Mouse (Mus musculus): ENCODE measurements at regions not wholly inside any gene's neighbourhood (a gene's known extent, or its start where the extent isn't known, plus 50 kb on each side); places are given as distances from the start of the nearest gene placed in this dataset.

DNA sequence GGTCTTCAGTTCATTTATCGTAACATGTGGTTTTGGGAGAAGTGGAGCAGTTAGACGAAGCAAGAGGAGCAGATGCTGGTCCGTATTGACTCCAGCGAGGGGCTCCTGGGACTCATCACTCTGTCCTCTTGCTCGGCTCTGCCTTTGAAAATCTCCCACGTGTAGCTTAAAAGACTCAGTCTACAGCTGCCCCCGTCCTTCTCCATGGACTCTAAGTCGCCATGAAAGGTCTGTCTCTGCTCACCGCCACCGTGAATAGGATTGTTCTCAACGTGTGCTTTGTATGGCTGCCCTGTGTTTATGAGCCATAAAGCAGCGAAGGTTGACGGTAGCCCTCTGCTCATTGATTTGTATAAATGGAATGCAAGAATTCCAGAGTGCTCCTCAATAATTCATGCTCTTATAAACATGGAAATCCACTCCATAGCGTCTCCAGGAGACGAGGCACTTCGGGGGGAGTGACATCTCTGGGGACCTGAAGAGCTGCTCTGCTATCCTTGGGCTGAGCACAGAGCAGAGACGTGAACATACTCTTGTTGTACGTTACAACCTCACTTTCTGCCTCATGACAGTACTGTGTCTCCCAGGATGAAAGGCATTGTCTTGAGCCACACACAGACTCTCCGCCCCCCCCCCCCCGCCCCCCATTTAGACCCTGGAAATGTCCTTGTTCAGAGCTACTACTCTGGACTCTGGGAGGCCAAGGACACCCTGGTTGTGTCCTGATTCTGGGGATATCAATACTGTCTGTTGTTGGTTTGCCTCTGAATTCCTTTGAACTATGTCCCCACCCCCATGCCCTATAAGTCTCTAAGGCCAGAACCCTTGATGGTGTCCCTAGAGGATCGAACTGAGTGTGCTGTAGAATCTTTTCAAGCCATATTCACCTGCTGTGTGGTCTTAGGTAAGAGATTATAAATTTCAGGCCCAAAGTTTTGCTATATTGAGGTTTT, 90.8 kb upstream of the Hdac4 start:
- DNase-seq (ENCODE audit: low spot score in 2 of 2) = no peak

DNA sequence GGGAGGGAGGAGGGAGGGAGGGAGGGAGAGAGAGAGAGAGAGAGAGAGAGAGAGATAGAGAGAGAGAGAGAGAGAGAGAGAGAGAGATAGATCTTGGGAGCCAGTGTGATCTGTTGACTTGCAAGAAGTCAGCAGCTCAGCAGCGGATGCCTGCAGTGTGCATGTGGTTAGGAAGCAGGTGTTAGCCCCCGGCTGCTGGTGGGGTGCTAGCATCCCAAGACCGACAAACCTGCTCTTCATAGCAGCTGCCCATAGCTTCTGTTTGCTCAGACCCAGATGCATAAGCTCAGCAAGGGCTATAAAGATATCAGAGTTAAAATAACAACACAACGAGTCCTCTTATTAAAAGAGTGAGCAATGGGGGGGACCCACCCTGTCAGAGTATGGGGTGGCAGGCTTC, 88.7 kb upstream of the Hdac4 start:
- DNase-seq (ENCODE audit: low spot score in 2 of 2) = no peak

GRCm38 (mm10) chr1:92277199-92277747, 81.8 kb upstream of the Hdac4 start:
- no peak for DNase-seq (ENCODE audit: low spot score in 2 of 2)

DNA sequence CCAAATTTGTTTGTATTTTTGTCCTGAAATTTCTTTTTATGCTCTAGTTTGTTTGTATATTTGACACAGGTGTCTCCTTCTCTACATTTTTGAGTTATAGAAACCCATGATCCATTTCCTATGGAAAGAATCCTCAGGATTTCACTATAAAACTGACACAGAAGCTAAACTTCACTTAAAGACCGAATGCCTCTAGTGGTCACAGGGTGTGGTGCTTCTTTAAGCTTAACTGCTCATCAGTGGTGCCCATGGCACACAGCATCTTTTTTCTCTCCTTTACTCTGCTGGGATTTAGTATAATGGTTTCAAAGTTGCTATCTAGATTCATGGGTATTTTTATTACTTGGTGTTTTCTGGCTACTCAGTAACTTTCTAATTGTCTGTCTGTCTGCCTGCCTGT, 79.9 kb upstream of the Hdac4 start:
- DNase-seq (ENCODE audit: low spot score in 2 of 2) = no peak

GRCm38 (mm10) chr1:92273760-92274159, 78.3 kb upstream of the Hdac4 start:
- no peak for DNase-seq (ENCODE audit: low spot score in 2 of 2)

GRCm38 (mm10) chr1:92271676-92272291, 76.3 kb upstream of the Hdac4 start:
- no peak for DNase-seq (ENCODE audit: low spot score in 2 of 2)

DNA sequence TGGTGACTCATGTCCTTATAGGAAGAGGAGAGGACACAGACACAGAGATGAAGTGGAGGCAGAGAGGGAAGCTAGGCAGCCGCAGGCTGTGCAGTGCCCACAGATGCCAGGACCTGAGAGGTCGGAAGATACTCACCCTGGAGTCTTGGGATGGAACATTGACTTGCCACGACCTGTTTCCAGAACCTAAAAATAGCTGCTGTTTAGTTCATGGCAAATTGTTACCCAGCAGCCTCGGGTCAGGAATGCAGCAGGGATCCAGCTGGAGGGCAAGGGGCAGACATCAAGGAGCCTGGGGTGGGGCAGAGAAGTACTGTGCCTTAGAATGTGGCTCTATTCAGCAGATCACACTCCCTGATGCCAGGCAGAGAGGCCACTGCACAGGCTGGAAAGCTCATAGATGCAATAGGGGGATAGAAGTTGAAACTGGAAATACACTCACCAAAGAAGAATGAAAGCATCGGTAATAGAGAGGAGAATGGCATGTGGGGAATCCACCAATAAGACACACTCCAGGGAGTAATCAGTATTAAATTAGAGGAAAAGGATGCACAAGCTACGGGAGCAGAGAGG, 75.1 kb upstream of the Hdac4 start:
- DNase-seq (ENCODE audit: low spot score in 2 of 2) = no peak

GRCm38 (mm10) chr1:92269464-92269863, 74.0 kb upstream of the Hdac4 start:
- DNase-seq (ENCODE audit: low spot score in 2 of 2) = no peak

DNA sequence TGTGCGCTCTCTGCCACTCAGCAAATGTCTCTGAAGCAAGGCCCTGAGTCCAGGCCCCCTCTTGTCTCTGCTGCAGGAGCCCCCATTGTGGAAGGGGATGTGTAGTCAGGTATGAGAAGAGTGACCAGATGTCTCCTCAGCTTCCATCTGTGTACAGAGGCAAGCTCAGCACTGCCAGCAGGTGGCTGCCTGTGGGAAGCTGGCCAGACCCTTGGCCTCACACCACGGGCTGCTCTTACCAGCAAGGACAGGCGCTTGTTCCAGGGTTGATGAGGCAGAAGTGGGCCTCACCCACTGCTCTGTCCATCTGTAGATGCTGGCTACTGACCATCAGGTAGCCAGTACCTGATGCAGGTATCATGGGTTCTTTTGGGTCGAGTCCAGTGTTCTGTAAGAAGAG, 69.4 kb upstream of the Hdac4 start:
- DNase-seq (ENCODE audit: low spot score in 2 of 2) = no peak

GRCm38 (mm10) chr1:92259715-92260392, 64.4 kb upstream of the Hdac4 start:
- DNase-seq (ENCODE audit: low spot score in 2 of 2) = no peak

- DNase-seq (ENCODE audit: low spot score in 2 of 2) = no peak
Measured at GRCm38 (mm10) chr1:92258026-92258425, 62.5 kb upstream of the Hdac4 start.

- no peak for DNase-seq (ENCODE audit: low spot score in 2 of 2)
Measured at GRCm38 (mm10) chr1:92253086-92253485, 57.6 kb upstream of the Hdac4 start.

DNA sequence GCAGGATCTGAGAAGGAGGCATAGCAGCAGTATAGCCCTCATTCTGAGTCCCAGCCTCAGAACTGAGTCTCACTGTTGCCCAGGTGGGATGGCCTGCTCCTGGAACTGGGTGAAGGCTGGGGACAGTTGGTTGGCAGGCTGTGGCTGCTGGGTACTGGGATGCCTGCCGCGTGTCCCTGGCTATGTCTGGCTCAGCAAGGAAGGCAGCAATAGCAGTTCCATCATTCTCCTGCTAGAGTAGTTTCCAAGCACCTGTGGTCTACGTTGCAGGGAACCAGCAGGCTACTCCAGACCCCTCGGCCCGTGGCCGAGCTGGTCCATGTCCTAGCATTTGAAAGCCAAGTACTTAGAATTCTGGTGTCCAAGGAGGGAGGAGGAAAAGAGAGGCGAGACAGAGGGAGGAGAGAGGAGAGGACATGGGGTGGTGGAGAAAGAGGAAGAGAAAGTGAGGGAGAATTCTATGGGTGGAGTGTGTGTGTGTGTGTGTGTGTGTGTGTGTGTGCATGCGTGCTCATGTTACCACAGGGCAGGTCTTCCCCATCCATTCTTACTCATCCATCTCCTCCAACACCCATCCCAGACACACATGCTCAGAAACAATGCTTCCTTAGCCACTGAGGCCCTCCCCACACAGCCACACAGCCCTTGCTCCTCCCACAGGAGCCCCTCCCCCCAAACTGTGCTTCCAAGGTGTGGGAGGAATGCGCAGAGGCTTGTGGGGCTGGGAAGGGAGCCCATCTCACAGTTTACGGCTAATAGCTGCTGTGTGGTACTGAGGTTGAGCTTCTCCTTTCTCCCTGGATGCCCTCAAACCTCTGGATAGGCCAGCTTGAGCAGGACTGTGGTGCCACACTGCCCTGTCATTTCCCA, 55.3 kb upstream of the Hdac4 start:
- DNase-seq (ENCODE audit: low spot score in 2 of 2) = no peak

All from natural killer cell, adult 2 months (primary cell).